Mouse (Mus musculus) hindbrain, embryonic 16.5 days (tissue): ENCODE results near the gene Naa80. TPM values are rescaled to one million over a fixed set of nuclear protein-coding genes. Genes with fewer than 3 reads are reported as not detected.

ENCODE experiments used
- ATAC-seq: fragments of 200-750 bp; cut with Nextera tagmentation; 2 replicates; pipeline ENCODE4 v1.8.0; 2017; ENCODE audit warnings: moderate TSS enrichment, moderate library complexity
- H3K27ac ChIP-seq: fragments of 300-500 bp; sonication (generic); 2 replicates; pipeline ENCODE4 v1.5.1; 2014; ENCODE audit warnings: low read depth, mild to moderate bottlenecking, control low read depth, low read length, moderate library complexity
- H3K27me3 ChIP-seq: fragments of 300-500 bp; sonication (generic); replicated peaks from 2 replicates; pipeline ENCODE4 v1.6.1; 2014; ENCODE audit warnings: low read length; ENCODE audit not compliant: control insufficient read depth, insufficient read depth
- H3K36me3 ChIP-seq: fragments of 300-500 bp; sonication (generic); 2 replicates; pipeline ENCODE4 v1.6.1; 2014; ENCODE audit warnings: mild to moderate bottlenecking, low read length, moderate library complexity, mixed read lengths; ENCODE audit not compliant: control insufficient read depth, insufficient read depth
- H3K4me1 ChIP-seq: fragments of 300-500 bp; sonication (generic); 2 replicates; pipeline ENCODE4 v1.6.1; 2014; ENCODE audit warnings: low read depth, low read length; ENCODE audit not compliant: control insufficient read depth, insufficient read depth
- H3K4me2 ChIP-seq: fragments of 300-500 bp; sonication (generic); 2 replicates; pipeline ENCODE4 v1.6.1; 2014; ENCODE audit warnings: mild to moderate bottlenecking, low read length, control low read depth, moderate library complexity
- H3K4me3 ChIP-seq: fragments of 300-500 bp; sonication (generic); 2 replicates; pipeline ENCODE4 v1.5.1; 2014; ENCODE audit warnings: mild to moderate bottlenecking, low read length, control low read depth, moderate library complexity
- H3K9ac ChIP-seq: fragments of 300-500 bp; sonication (generic); 2 replicates; pipeline ENCODE4 v1.6.1; 2014; ENCODE audit warnings: low read depth, mild to moderate bottlenecking, control low read depth, low read length, moderate library complexity
- H3K9me3 ChIP-seq: fragments of 300-500 bp; sonication (generic); 2 replicates; pipeline ENCODE4 v1.6.1; 2014; ENCODE audit warnings: mild to moderate bottlenecking, low read length, moderate library complexity; ENCODE audit not compliant: control insufficient read depth
- WGBS: fragments of 180-500 bp; shearing (Covaris S2); extraction: QIAGEN DNeasy Blood & Tissue Kit; methylation state at CpG from one replicate; pipeline ENCODE4 v1.1.7; 2014; 5-methylcytosine and 5-hydroxymethylcytosine counted together
- polyA plus RNA-seq: library from polyadenylated mRNA; unstranded; fragments of >200 nt; fragmentation: Nextera tagmentation; extraction: Ambion mirVana; gene quantifications from 2 replicates; pipeline ENCODE4 v1.2.1, GENCODE M21; 2015

Gene Naa80
- polyA plus RNA-seq, 1 experiment from 2014 or later: 17.1 TPM

GRCm38 (mm10) chr9:107598385-107598784 is 19.7 kb downstream of the Naa80 start:
- no peak overlapping the region for H3K27ac ChIP-seq
- H3K27me3 ChIP-seq: no peaks in the 10 kb centered on the region
- H3K9ac ChIP-seq: no peak overlapping the region
- no peak overlapping the region for H3K4me2 ChIP-seq
- no peaks in the 10 kb centered on the region for H3K9me3 ChIP-seq
- H3K4me1 ChIP-seq: peaks cover 7% of the 10 kb centered on the region
- 81% methylated on average over 5 of the region's 5 CpGs for WGBS
- H3K36me3 ChIP-seq: 0 out of 2 replicates have a peak, but pooled peaks cover 3% of the 10 kb centered on the region
- no peak for ATAC-seq
- no peak overlapping the region for H3K4me3 ChIP-seq

DNA sequence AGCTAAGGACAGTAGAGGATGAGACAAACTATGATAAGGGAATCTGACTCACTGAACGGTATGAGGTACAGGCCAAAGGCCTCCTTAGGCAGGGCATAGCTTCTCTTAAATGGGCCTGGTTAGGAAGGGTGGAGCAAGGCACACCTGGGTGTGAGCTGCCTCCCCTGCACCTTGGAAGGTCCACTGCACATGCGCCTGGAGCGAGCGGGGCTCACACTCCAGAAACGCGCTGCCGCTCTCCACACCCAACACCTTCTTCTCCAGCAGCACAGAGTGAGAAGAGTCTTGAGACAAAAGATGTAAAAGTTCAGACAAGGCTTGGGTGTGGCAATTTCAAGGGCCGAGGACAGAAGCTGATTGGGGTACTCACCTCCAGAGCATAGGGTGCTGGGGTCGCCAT is 20.7 kb downstream of the Naa80 start:
- Histone ChIP-seq H3K4me1 (peaks cover 7% of the 10 kb centered on the region), H3K36me3 (no peaks in the 10 kb centered on the region), H3K27ac (no peak overlapping the region), H3K27me3 (no peaks in the 10 kb centered on the region), H3K9me3 (no peaks in the 10 kb centered on the region), H3K4me3 (no peak overlapping the region), H3K4me2 (no peak overlapping the region), H3K9ac (no peak overlapping the region)
- ATAC-seq: no peak
- 95% methylated on average over 9 of the region's 9 CpGs for whole genome bisulfite sequencing

DNA sequence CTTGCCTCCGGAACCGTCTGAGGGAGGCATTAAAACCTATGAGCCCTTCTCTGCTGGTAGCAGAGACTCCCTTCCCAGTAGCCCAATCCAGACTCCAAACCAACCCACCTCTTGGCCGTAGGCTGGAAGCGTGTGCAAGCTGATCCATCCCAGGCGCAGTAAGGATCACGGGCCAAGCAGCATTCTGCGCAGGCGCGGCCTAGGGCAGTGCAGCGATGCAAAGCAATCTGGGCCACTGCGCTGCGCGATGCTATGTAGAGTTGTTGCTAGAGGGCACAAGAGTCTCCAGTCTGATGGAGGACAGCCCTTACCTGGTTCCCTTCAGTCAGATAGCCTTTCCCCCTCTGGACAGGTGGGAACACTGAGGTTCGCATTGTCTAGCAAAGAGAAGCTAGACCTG is 21.2 kb downstream of the Naa80 start:
- Histone ChIP-seq H3K9me3 (no peaks in the 10 kb centered on the region), H3K36me3 (no peaks in the 10 kb centered on the region), H3K27ac (no peak overlapping the region), H3K9ac (no peak overlapping the region), H3K27me3 (no peaks in the 10 kb centered on the region), H3K4me2 (no peak overlapping the region), H3K4me3 (no peak overlapping the region), H3K4me1 (peaks cover 7% of the 10 kb centered on the region)
- no peak for ATAC-seq
- WGBS: 70% methylated on average over 14 of the region's 14 CpGs

GRCm38 (mm10) chr9:107600745-107601144 is 22.1 kb downstream of the Naa80 start:
- H3K9ac ChIP-seq: no peak overlapping the region
- no peak overlapping the region for H3K4me2 ChIP-seq
- WGBS: 80% methylated on average over 12 of the region's 12 CpGs
- no peak overlapping the region for H3K4me3 ChIP-seq
- H3K4me1 ChIP-seq: peaks cover 7% of the 10 kb centered on the region
- H3K27ac ChIP-seq: no peak overlapping the region
- H3K9me3 ChIP-seq: no peaks in the 10 kb centered on the region
- H3K36me3 ChIP-seq: no peaks in the 10 kb centered on the region
- no peak for ATAC-seq
- H3K27me3 ChIP-seq: no peaks in the 10 kb centered on the region

DNA sequence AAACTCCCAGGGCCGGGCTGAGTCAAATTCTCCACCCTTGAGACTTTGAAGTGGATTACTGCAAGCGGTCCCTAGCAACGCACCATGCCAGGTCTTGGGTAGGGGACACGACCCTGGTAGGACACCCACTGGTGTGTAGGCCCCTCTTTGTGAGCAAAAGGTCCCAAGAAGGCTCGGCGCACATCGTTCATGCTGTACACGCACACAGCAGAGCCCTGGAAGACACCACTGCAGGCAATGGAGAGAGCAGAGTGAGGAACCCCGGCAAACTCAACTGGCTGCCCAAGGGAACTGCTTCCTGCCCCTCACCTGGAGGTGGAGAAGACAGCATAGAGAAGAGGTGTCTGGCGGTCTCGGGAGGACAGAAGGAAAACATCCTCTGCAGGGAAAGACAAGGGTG is 22.6 kb downstream of the Naa80 start:
- ATAC-seq: no peak
- Histone ChIP-seq H3K9ac (no peak overlapping the region), H3K4me2 (no peak overlapping the region), H3K27ac (no peak overlapping the region), H3K4me1 (peaks cover 7% of the 10 kb centered on the region), H3K36me3 (no peaks in the 10 kb centered on the region), H3K4me3 (no peak overlapping the region), H3K9me3 (no peaks in the 10 kb centered on the region), H3K27me3 (no peaks in the 10 kb centered on the region)
- WGBS: 78% methylated on average over 11 of the region's 11 CpGs

DNA sequence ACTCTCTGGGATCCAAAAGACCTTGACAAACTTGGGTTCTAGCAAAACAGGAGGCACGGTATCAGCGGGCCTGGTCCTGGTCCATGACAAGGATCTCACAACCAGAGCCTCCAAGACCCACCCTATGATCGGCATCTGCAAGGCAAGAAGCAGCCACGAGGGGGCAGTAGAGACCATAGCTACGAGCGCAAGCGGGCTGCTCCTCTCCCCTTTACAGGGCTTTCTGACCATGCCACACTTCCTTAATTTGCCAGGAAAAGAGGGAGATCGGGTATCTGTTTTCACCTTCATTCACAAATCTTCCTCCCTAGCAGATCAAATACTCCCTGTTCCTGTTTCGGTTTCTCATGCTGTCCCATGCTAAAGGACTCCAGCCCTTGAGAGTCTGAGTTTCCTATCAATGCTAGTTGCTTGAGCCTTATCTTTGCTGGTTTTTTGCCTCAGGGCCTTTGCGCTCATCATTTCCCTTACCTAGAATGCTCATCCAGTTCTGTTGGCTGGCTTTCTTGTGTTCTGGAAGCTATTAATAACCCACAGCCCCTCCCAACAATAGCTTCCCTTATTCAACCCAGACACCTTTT is 23.5 kb downstream of the Naa80 start:
- Histone ChIP-seq H3K4me3 (no peak overlapping the region), H3K4me2 (no peak overlapping the region), H3K27me3 (no peaks in the 10 kb centered on the region; the same call in 1 of the 2 replicates), H3K9me3 (no peaks in the 10 kb centered on the region), H3K4me1 (peaks cover 7% of the 10 kb centered on the region), H3K36me3 (no peaks in the 10 kb centered on the region), H3K9ac (peak overlapping the region; percentile 28), H3K27ac (no peak overlapping the region)
- peak; percentile 77 for ATAC-seq
- WGBS: 12% methylated on average over 10 of the region's 10 CpGs

DNA sequence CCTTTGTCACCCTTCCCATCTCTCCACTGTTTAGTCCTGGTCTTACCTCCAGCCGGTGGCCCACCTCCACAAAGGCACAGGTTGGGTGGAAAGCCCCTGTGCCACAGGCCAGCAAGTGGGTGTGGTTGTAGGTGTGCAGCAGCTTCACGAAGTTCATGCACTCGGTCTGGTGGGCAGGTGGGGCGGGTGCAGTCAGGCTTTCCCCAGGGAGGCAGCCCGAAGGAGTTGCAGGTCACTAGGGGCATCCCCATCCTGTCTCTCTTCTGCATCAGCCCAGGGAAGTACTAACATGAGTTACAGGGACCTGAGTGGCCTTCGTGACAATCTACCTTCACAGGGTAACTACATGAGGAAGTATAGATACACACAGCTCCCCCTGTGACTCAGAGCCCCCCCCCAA is 24.6 kb downstream of the Naa80 start:
- Histone ChIP-seq H3K4me2 (no peak overlapping the region), H3K27ac (no peak overlapping the region), H3K36me3 (no peaks in the 10 kb centered on the region), H3K27me3 (no peaks in the 10 kb centered on the region; the same call in 1 of the 2 replicates), H3K4me3 (no peak overlapping the region), H3K9ac (no peak overlapping the region), H3K9me3 (no peaks in the 10 kb centered on the region), H3K4me1 (peaks cover 7% of the 10 kb centered on the region)
- WGBS: 89% methylated on average over 6 of the region's 6 CpGs
- ATAC-seq: no peak

- Histone ChIP-seq H3K36me3 (no peaks in the 10 kb centered on the region), H3K4me2 (no peak overlapping the region), H3K4me1 (peaks cover 7% of the 10 kb centered on the region), H3K9ac (no peak overlapping the region), H3K27me3 (no peaks in the 10 kb centered on the region; the same call in 1 of the 2 replicates), H3K4me3 (no peak overlapping the region), H3K9me3 (no peaks in the 10 kb centered on the region), H3K27ac (no peak overlapping the region)
- ATAC-seq: no peak
- 35% methylated on average over 23 of the region's 23 CpGs for WGBS
Observed at GRCm38 (mm10) chr9:107605041-107605661, 26.5 kb downstream of the Naa80 start.

GRCm38 (mm10) chr9:107606591-107606990 is 27.9 kb downstream of the Naa80 start:
- H3K9me3 ChIP-seq: no peaks in the 10 kb centered on the region
- H3K4me1 ChIP-seq: peaks cover 9% of the 10 kb centered on the region
- H3K27me3 ChIP-seq: no peaks in the 10 kb centered on the region; the same call in 1 of the 2 replicates
- no peak overlapping the region for H3K9ac ChIP-seq
- WGBS: 20% methylated on average over 9 of the region's 9 CpGs
- no peak overlapping the region for H3K4me3 ChIP-seq
- H3K27ac ChIP-seq: no peak overlapping the region
- no peak overlapping the region for H3K4me2 ChIP-seq
- no peak for ATAC-seq
- H3K36me3 ChIP-seq: no peaks in the 10 kb centered on the region
